Mouse (Mus musculus): ENCODE measurements around the gene Hoxb3. TPM values are rescaled to one million over a fixed set of nuclear protein-coding genes. Genes with fewer than 3 reads are reported as not detected.

Hoxb3 gene
- total RNA-seq, 2 experiments from 2014 or later, result not detected

Small RNAs within 50 kb of the gene (microRNA-seq; reads per million reads assigned to microRNA genes)
- gene Mir10a, result 4.5 to 10.2 reads per million in 2 experiments

Other genes starting within 250 kb of the Hoxb3 start
- gene Atp5g1, start 247.7 kb upstream of the Hoxb3 start, total RNA-seq (2021), result 100 to 1,000 TPM; 585 to 616 TPM
- gene Calcoco2, start 211.4 kb upstream of the Hoxb3 start, total RNA-seq (2021), result under 1 TPM in 1 of 2 experiments, not detected in 1; 0.21 TPM
- 1 to 10 TPM in 1 of 2 experiments, under 1 TPM in 1; 0.41 to 1.1 TPM for gene Ttll6, start 189.5 kb upstream of the Hoxb3 start, total RNA-seq (2021)
- gene Hoxb13, start 129.0 kb upstream of the Hoxb3 start, total RNA-seq (2021), result not detected
- gene Hoxb9, start 51.9 kb upstream of the Hoxb3 start, total RNA-seq (2021), result not detected
- not detected for gene Hoxb8, start 41.4 kb upstream of the Hoxb3 start, total RNA-seq (2021)
- gene Hoxb7, start 36.7 kb upstream of the Hoxb3 start, total RNA-seq (2021), result not detected
- not detected for gene Hoxb6, start 30.9 kb upstream of the Hoxb3 start, total RNA-seq (2021)
- gene Hoxb5, start 20.0 kb upstream of the Hoxb3 start, total RNA-seq (2021), result not detected
- gene Hoxb4, start 5.1 kb upstream of the Hoxb3 start, total RNA-seq (2021), result not detected
- not detected for gene Hoxb2, start 27.2 kb downstream of the Hoxb3 start, total RNA-seq (2021)
- gene Hoxb1, start 42.4 kb downstream of the Hoxb3 start, total RNA-seq (2021), result not detected
- gene Skap1, start 141.3 kb downstream of the Hoxb3 start, total RNA-seq (2021), result 1 to 10 TPM in 1 of 2 experiments, under 1 TPM in 1; 0.78 to 1.5 TPM

Data from layer of hippocampus, postnatal 14 days (tissue).